Mouse (Mus musculus) embryonic facial prominence, embryonic 15.5 days (tissue): ENCODE measurements around the gene Fermt3. TPM values are rescaled to one million over a fixed set of nuclear protein-coding genes. Genes with fewer than 3 reads are reported as not detected.
"Not testable (repeated sequence)": the region's sequence is repeated elsewhere in the genome, so short reads cannot be mapped to it uniquely, and the experiment has no call there.

Experiments
- ATAC-seq: fragments of 200-750 bp; cut with Nextera tagmentation; 2 replicates; pipeline ENCODE4 v1.8.0; 2017; ENCODE audit warnings: low read depth, moderate TSS enrichment; ENCODE audit not compliant: insufficient number of reproducible peaks, low FRiP score, low TSS enrichment
- H3K27ac ChIP-seq: fragments of 300-500 bp; sonication (generic); replicated peaks from 2 replicates; pipeline ENCODE4 v1.5.1; 2015; ENCODE audit warnings: mild to moderate bottlenecking, inconsistent platforms
- H3K27me3 ChIP-seq: fragments of 300-500 bp; sonication (generic); 2 replicates; pipeline ENCODE4 v1.6.1; 2015; ENCODE audit warnings: inconsistent platforms
- H3K36me3 ChIP-seq: fragments of 300-500 bp; sonication (generic); 2 replicates; pipeline ENCODE4 v1.6.1; 2015; ENCODE audit warnings: mild to moderate bottlenecking, inconsistent platforms
- H3K4me1 ChIP-seq: fragments of 300-500 bp; sonication (generic); 2 replicates; pipeline ENCODE4 v1.6.1; 2015; ENCODE audit warnings: inconsistent platforms
- H3K4me2 ChIP-seq: fragments of 300-500 bp; sonication (generic); replicated peaks from 2 replicates; pipeline ENCODE4 v1.6.1; 2015; ENCODE audit warnings: mild to moderate bottlenecking, inconsistent platforms
- H3K4me3 ChIP-seq: fragments of 300-500 bp; sonication (generic); replicated peaks from 2 replicates; pipeline ENCODE4 v1.5.1; 2015; ENCODE audit warnings: mild to moderate bottlenecking, inconsistent platforms
- H3K9ac ChIP-seq: fragments of 300-500 bp; sonication (generic); 2 replicates; pipeline ENCODE4 v1.6.1; 2015; ENCODE audit warnings: inconsistent platforms
- H3K9me3 ChIP-seq: fragments of 300-500 bp; sonication (generic); replicated peaks from 2 replicates; pipeline ENCODE4 v1.6.1; 2016; ENCODE audit warnings: inconsistent platforms
- WGBS: fragments of 180-500 bp; shearing (Covaris S2); methylation state at CpG from one replicate; pipeline ENCODE4 v1.1.7; 2015; 5-methylcytosine and 5-hydroxymethylcytosine counted together
- polyA plus RNA-seq: library from polyadenylated mRNA; unstranded; fragments of >200 nt; fragmentation: Nextera tagmentation; extraction: Ambion mirVana; gene quantifications from 2 replicates; pipeline ENCODE4 v1.2.1, GENCODE M21; 2015

Fermt3 gene
- polyA plus RNA-seq, 1 experiment from 2014 or later: 14.2 TPM

- peaks cover 21% of the 10 kb centered on the region for H3K36me3 ChIP-seq
- ATAC-seq: no peak
- WGBS: 93% methylated on average over 19 of the region's 19 CpGs
- H3K27me3 ChIP-seq: no peaks in the 10 kb centered on the region
- H3K4me2 ChIP-seq: no peak overlapping the region
- no peaks in the 10 kb centered on the region for H3K9me3 ChIP-seq
- no peak overlapping the region for H3K9ac ChIP-seq
- no peak overlapping the region for H3K4me3 ChIP-seq
- no peak overlapping the region for H3K27ac ChIP-seq
- peaks cover 30% of the 10 kb centered on the region for H3K4me1 ChIP-seq
Observed at GRCm38 (mm10) chr19:6999360-7000063, 19.8 kb downstream of the Fermt3 start.

GRCm38 (mm10) chr19:6997721-6998290 lies 21.5 kb downstream of the Fermt3 start:
- H3K27me3 ChIP-seq: no peaks in the 10 kb centered on the region
- 80% methylated on average over 9 of the region's 9 CpGs for WGBS
- no peak overlapping the region for H3K27ac ChIP-seq
- peaks cover 21% of the 10 kb centered on the region for H3K36me3 ChIP-seq
- no peak overlapping the region for H3K9ac ChIP-seq
- no peak overlapping the region for H3K4me3 ChIP-seq
- H3K4me2 ChIP-seq: no peak overlapping the region
- H3K4me1 ChIP-seq: peaks cover 37% of the 10 kb centered on the region
- no peaks in the 10 kb centered on the region for H3K9me3 ChIP-seq
- no peak for ATAC-seq

GRCm38 (mm10) chr19:6996006-6996405 lies 23.3 kb downstream of the Fermt3 start, which contains the start of the genes Nudt22 and Trpt1:
Gene Nudt22 (minus strand): TSS chr19:6996117.
Gene Trpt1 (plus strand): TSS chr19:6996131.
- under 1% methylated on average over 24 of the region's 24 CpGs for WGBS
- peak within 1 kb of the TSS; percentile 53 for H3K4me3 ChIP-seq
- H3K27ac ChIP-seq: peak within 1 kb of the TSS; percentile 68
- peaks cover 21% of the 10 kb centered on the region for H3K36me3 ChIP-seq
- no peaks in the 10 kb centered on the region for H3K9me3 ChIP-seq
- H3K9ac ChIP-seq: peak within 1 kb of the TSS; percentile 59
- H3K27me3 ChIP-seq: no peaks in the 10 kb centered on the region
- H3K4me1 ChIP-seq: peaks cover 47% of the 10 kb centered on the region
- peak within 1 kb of the TSS; percentile 76 for H3K4me2 ChIP-seq
- peak; percentile 74 for ATAC-seq

GRCm38 (mm10) chr19:6995255-6995991 lies 23.8 kb downstream of the Fermt3 start:
- no peak for ATAC-seq
- Histone ChIP-seq H3K4me2 (peak overlapping the region; percentile 76), H3K36me3 (peaks cover 20% of the 10 kb centered on the region), H3K4me1 (peaks cover 52% of the 10 kb centered on the region), H3K27me3 (no peaks in the 10 kb centered on the region), H3K9ac (peak overlapping the region; percentile 59), H3K27ac (peak overlapping the region; percentile 34; the same call in 1 of the 2 replicates), H3K9me3 (no peaks in the 10 kb centered on the region), H3K4me3 (peak overlapping the region; percentile 53)
- WGBS: 41% methylated on average over 21 of the region's 21 CpGs

GRCm38 (mm10) chr19:6994489-6994888 lies 24.8 kb downstream of the Fermt3 start:
- ATAC-seq: no peak
- no peaks in the 10 kb centered on the region for H3K27me3 ChIP-seq
- peaks cover 12% of the 10 kb centered on the region for H3K36me3 ChIP-seq
- H3K9me3 ChIP-seq: no peaks in the 10 kb centered on the region
- no peak overlapping the region for H3K27ac ChIP-seq
- no peak overlapping the region for H3K9ac ChIP-seq
- 0 out of 2 replicates have a peak overlapping the region, but pooled peaks have one; percentile 76 for H3K4me2 ChIP-seq
- 81% methylated on average over 8 of the region's 8 CpGs for WGBS
- H3K4me3 ChIP-seq: peak overlapping the region; percentile 53; the same call in 1 of the 2 replicates
- H3K4me1 ChIP-seq: peaks cover 52% of the 10 kb centered on the region

GRCm38 (mm10) chr19:6994002-6994401 lies 25.3 kb downstream of the Fermt3 start:
- 90% methylated on average over 8 of the region's 8 CpGs for WGBS
- Histone ChIP-seq H3K27me3 (no peaks in the 10 kb centered on the region), H3K9me3 (no peaks in the 10 kb centered on the region), H3K4me3 (no peak overlapping the region), H3K9ac (no peak overlapping the region), H3K4me2 (no peak overlapping the region), H3K27ac (no peak overlapping the region), H3K36me3 (peaks cover 7% of the 10 kb centered on the region), H3K4me1 (peaks cover 52% of the 10 kb centered on the region)
- ATAC-seq: no peak

- WGBS: 57% methylated on average over 14 of the region's 14 CpGs
- peak overlapping the region; percentile 48; the same call in 1 of the 2 replicates for H3K27ac ChIP-seq
- H3K4me3 ChIP-seq: peak overlapping the region; percentile 58
- H3K4me1 ChIP-seq: peaks cover 55% of the 10 kb centered on the region
- H3K36me3 ChIP-seq: no peaks in the 10 kb centered on the region
- no peaks in the 10 kb centered on the region for H3K27me3 ChIP-seq
- H3K4me2 ChIP-seq: peak overlapping the region; percentile 89
- no peaks in the 10 kb centered on the region for H3K9me3 ChIP-seq
- no peak for ATAC-seq
- peak overlapping the region; percentile 39 for H3K9ac ChIP-seq
Observed at GRCm38 (mm10) chr19:6993011-6993770, 26.1 kb downstream of the Fermt3 start.

- peak within 1 kb of the TSS; percentile 58 for H3K4me3 ChIP-seq
- no peaks in the 10 kb centered on the region for H3K36me3 ChIP-seq
- H3K9ac ChIP-seq: peak within 1 kb of the TSS; percentile 44
- no peaks in the 10 kb centered on the region for H3K27me3 ChIP-seq
- H3K9me3 ChIP-seq: no peaks in the 10 kb centered on the region
- ATAC-seq: peak; percentile 94
- peaks cover 53% of the 10 kb centered on the region for H3K4me1 ChIP-seq
- 2% methylated on average over 37 of the region's 37 CpGs for WGBS
- H3K4me2 ChIP-seq: peak within 1 kb of the TSS; percentile 89
- H3K27ac ChIP-seq: peak within 1 kb of the TSS; percentile 52
Observed at GRCm38 (mm10) chr19:6992011-6992858, 27.0 kb downstream of the Fermt3 start, which contains the start of gene Dnajc4. Gene Dnajc4 (minus strand): TSS chr19:6992572.

- not testable (repeated sequence) for H3K4me2 ChIP-seq, H3K27ac ChIP-seq, H3K36me3 ChIP-seq
Observed at GRCm38 (mm10) chr19:6991166-6991565, 28.1 kb downstream of the Fermt3 start.

GRCm38 (mm10) chr19:6990712-6991111 lies 28.6 kb downstream of the Fermt3 start:
- Histone ChIP-seq H3K27ac (no peak overlapping the region), H3K4me2 (no peak overlapping the region), H3K4me3 (no peak overlapping the region), H3K27me3 (no peaks in the 10 kb centered on the region), H3K4me1 (peaks cover 54% of the 10 kb centered on the region), H3K9ac (no peak overlapping the region), H3K9me3 (no peaks in the 10 kb centered on the region), H3K36me3 (0 out of 2 replicates have a peak, but pooled peaks cover under 1% of the 10 kb centered on the region)
- WGBS: 87% methylated on average over 6 of the region's 6 CpGs
- ATAC-seq: no peak

More at GRCm38 (mm10) chr19:6991166-6991565, 28.1 kb downstream of the Fermt3 start:
- H3K27me3 ChIP-seq, H3K4me3 ChIP-seq, H3K9me3 ChIP-seq, ATAC-seq, H3K9ac ChIP-seq: not testable (repeated sequence)
- peaks cover 50% of the 10 kb centered on the region for H3K4me1 ChIP-seq
- WGBS: 87% methylated on average over 6 of the region's 6 CpGs
